Mouse (Mus musculus): ENCODE data around the gene Ttc23l.
"Not testable (repeated sequence)": the region's sequence is repeated elsewhere in the genome, so short reads cannot be mapped to it uniquely, and the experiment has no call there.

The Ttc23l gene

GRCm38 (mm10) chr15:10506099-10506498 is 52.4 kb downstream of the Ttc23l start:
- DNase-seq, result peak; percentile 50

- DNase-seq, result peak; percentile 65
These were observed 57.4 kb downstream of the Ttc23l start for GRCm38 (mm10) chr15:10500838-10501719.

GRCm38 (mm10) chr15:10500035-10500434 is 58.4 kb downstream of the Ttc23l start:
- DNase-seq, result no peak

GRCm38 (mm10) chr15:10499593-10499992 is 58.9 kb downstream of the Ttc23l start:
- no peak for DNase-seq

GRCm38 (mm10) chr15:10496696-10497095 is 61.8 kb downstream of the Ttc23l start:
- not testable (repeated sequence) for DNase-seq

- DNase-seq, result no peak
These were observed 62.5 kb downstream of the Ttc23l start for GRCm38 (mm10) chr15:10495944-10496343.

GRCm38 (mm10) chr15:10490101-10490500 is 68.4 kb downstream of the Ttc23l start:
- no peak for DNase-seq

GRCm38 (mm10) chr15:10487246-10487645 is 71.2 kb downstream of the Ttc23l start:
- no peak for DNase-seq

GRCm38 (mm10) chr15:10486365-10486839 is 72.1 kb downstream of the Ttc23l start:
- no peak for DNase-seq

- peak; percentile 96 for DNase-seq
These were observed 72.7 kb downstream of the Ttc23l start, which contains the start of the genes Brix1 and Rad1 for GRCm38 (mm10) chr15:10485484-10486364. TSS of gene Brix1 (minus strand) at chr15:10485947. TSS of gene Rad1 (plus strand) at chr15:10486018.

- DNase-seq, result no peak
These were observed 87.5 kb downstream of the Ttc23l start for GRCm38 (mm10) chr15:10470941-10471340.

GRCm38 (mm10) chr15:10470151-10470831 is 88.2 kb downstream of the Ttc23l start, which contains the start of gene Dnajc21:
TSS of gene Dnajc21 (minus strand) at chr15:10470516.
- DNase-seq, result peak; percentile 91

GRCm38 (mm10) chr15:10469641-10470150 is 88.8 kb downstream of the Ttc23l start:
- no peak for DNase-seq

GRCm38 (mm10) chr15:10468761-10469160 is 89.7 kb downstream of the Ttc23l start:
- no peak for DNase-seq

- no peak for DNase-seq
These were observed 93.8 kb downstream of the Ttc23l start for GRCm38 (mm10) chr15:10464678-10465077.

GRCm38 (mm10) chr15:10463555-10463954 is 94.9 kb downstream of the Ttc23l start:
- no peak for DNase-seq

GRCm38 (mm10) chr15:10460986-10461385 is 97.5 kb downstream of the Ttc23l start:
- no peak for DNase-seq

Data from lung, postnatal 10 days (tissue).